Mouse (Mus musculus) adrenal gland, postnatal 4 days (tissue): ENCODE data around the gene Zdhhc4. TPM values are rescaled to one million over a fixed set of nuclear protein-coding genes. Genes with fewer than 3 reads are reported as not detected.
A peak's percentile ranks its signal among the peaks of the same experiment; 100 is the strongest.

Experiments used
- DNase-seq, 2 experiments: peaks; one replicate each; pipeline ENCODE4 v3.0.0; 2021 to 2022; ENCODE audit warnings: low spot score in 2 of 2, mixed read lengths in 2 of 2
- total RNA-seq, 2 experiments: library from RNA; stranded (reverse); gene quantifications; 2 replicates each; pipeline ENCODE4 v1.2.3; 2021

Zdhhc4 gene
- total RNA-seq, 2 experiments from 2014 or later: 64.3 to 72.7 TPM

DNA sequence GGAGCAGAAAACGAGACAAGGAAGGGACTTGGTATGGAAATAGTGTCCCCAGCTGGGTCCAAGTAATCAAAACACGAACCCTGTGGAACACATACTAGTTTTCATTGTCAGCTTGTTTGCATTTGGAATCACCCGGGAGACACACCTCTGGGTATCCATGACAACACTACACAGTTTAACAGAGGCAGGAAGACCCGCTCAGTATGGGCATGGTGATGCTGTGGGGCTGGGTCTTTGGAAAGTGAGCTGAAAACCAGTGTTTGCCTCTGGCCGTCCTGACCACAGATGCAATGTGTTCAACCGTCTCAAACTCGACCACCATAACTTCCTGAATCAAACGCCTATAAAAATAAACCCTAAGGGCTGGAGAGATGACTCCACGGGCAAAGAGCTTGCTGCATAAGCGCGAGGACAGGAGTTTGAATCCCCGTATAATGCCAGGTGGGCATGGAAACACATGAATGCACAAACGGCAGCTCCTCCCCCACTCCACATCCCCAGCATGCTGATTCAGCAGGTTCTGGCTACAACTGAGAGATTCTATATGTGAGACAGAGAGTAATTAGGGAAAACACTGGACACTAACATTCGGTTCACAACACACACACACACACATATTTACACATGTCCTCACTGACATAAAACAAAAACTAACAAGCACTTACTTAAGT, 5.5 kb upstream of the Zdhhc4 start:
- no peak for DNase-seq

- DNase-seq: peak; percentile 22 to 41
Observed at GRCm38 (mm10) chr5:143333872-143334271, 4.8 kb upstream of the Zdhhc4 start.

GRCm38 (mm10) chr5:143317288-143317610, 11.8 kb downstream of the Zdhhc4 start:
- peak in 1 of 2 experiments; percentile 35 for DNase-seq

- no peak for DNase-seq
Observed at GRCm38 (mm10) chr5:143316605-143317287, 12.3 kb downstream of the Zdhhc4 start.

DNA sequence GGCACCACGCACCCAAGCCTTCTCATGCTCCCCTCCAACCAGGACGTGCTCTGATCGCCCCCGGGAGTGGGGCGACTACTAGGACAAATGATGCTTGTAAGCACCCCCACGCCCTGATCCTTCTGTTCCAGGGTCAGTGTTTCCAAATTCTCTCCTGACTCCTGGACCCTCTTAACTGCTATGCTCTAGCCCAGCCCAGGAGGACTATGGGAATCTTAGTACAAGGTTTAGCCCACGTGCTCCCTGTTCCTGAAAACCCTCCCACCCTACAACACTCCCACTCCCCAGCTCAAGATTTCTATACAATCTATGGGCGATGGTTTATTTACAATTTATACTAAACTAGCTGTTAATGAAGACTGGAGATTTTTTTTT, 13.6 kb downstream of the Zdhhc4 start:
- DNase-seq: no peak

DNA sequence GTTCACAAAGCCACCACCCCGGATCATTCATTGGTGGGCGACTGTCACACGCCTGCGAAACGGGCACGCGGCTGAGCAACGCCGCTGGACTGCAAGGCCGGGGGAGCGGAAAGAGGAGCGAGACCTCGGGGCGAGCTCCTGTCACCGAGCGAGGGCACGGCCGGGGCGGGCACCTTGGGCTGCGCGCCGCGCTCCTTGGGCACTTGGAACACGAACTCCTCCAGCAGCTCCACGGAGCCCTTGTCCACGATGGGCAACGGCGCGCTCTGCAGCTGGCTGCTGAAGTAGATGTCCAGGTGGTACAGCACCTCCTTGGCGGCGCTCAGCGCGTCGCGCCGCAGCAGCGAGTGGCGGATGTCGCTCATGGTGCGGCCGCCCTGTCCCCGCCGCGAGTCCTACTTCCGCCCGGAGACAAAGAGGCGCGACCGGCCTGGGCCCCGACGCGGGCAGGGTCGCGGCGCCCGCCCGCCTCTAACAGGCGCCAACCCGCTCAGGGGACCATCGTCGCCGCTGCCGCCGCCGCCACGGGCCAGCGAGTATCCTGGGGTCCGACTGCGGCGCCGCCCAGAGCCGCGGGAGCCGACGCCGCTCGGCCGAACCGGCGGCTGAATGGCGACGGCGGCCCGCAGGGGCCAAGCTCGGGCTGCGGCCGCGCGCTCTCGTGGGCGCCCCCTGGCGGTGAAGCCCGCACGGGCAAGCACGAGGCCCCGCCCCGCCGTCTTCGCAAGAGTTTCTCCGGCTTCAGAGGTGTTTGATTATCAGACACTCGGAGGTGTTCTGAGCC, 14.1 kb downstream of the Zdhhc4 start, which contains the start of gene E130309D02Rik:
Gene E130309D02Rik, minus strand, starts transcription at position 631 of the 784 bp plus-strand sequence.
- DNase-seq: peak; percentile 77 to 93

GRCm38 (mm10) chr5:143314183-143314729, 14.8 kb downstream of the Zdhhc4 start:
- DNase-seq: no peak

- DNase-seq: peak in 1 of 2 experiments; percentile 64
Observed at GRCm38 (mm10) chr5:143311886-143312285, 17.2 kb downstream of the Zdhhc4 start.

DNA sequence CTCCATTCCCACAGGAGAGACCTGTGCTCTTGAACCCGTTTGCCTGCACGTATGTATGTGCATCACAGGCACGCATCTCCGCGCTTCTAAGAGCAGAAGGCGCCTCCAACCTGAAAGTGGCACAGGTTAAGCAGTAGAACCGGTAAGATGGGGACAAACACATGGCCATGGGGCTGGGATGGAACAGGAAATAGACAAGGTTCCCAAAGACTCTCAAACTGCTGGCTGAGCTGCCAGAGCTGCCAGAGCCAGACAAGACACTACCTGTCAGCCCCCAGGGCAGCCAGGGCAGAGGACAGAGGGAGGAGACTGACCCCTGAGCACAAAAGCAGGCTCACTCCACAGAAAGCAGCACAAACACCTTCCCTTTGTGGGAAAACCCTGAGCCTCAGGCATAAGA, 19.1 kb downstream of the Zdhhc4 start:
- DNase-seq: no peak

- DNase-seq: no peak
Observed at GRCm38 (mm10) chr5:143308825-143309224, 20.2 kb downstream of the Zdhhc4 start.

GRCm38 (mm10) chr5:143304251-143304650, 24.8 kb downstream of the Zdhhc4 start:
- no peak for DNase-seq

- DNase-seq: no peak
Observed at GRCm38 (mm10) chr5:143301296-143301695, 27.8 kb downstream of the Zdhhc4 start.

GRCm38 (mm10) chr5:143299686-143300085, 29.4 kb downstream of the Zdhhc4 start:
- peak in 1 of 2 experiments; percentile 32 for DNase-seq

GRCm38 (mm10) chr5:143298391-143298790, 30.7 kb downstream of the Zdhhc4 start:
- no peak for DNase-seq

- no peak for DNase-seq
Observed at GRCm38 (mm10) chr5:143297986-143298385, 31.1 kb downstream of the Zdhhc4 start.

DNA sequence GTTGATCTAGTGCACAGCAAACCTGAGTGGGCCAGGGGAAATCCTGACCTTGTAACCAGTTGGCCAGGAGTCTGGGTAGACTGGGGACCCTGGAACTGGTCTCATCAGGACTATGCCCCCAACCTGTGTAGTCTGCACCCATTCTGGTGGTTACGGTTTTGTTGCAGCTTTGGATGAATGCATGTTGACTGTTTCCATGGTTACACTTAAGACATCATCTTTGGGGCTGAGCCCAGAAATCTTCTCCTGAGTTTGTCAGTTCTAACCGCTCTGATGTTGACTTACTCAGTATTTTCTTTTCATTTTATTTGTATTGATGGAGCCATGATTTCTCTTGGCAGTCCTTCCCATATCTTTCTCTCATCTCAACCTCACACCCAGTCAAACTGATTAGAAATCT, 33.7 kb downstream of the Zdhhc4 start:
- DNase-seq: no peak

- no peak for DNase-seq
Observed at GRCm38 (mm10) chr5:143294862-143295261, 34.2 kb downstream of the Zdhhc4 start.

GRCm38 (mm10) chr5:143293404-143293803, 35.7 kb downstream of the Zdhhc4 start, which contains the start of gene Zfp853:
TSS of gene Zfp853 (minus strand) at chr5:143293623.
- no peak for DNase-seq

- DNase-seq: no peak
Observed at GRCm38 (mm10) chr5:143292879-143293278, 36.2 kb downstream of the Zdhhc4 start.

- DNase-seq: no peak
Observed at GRCm38 (mm10) chr5:143289299-143289698, 39.8 kb downstream of the Zdhhc4 start.

DNA sequence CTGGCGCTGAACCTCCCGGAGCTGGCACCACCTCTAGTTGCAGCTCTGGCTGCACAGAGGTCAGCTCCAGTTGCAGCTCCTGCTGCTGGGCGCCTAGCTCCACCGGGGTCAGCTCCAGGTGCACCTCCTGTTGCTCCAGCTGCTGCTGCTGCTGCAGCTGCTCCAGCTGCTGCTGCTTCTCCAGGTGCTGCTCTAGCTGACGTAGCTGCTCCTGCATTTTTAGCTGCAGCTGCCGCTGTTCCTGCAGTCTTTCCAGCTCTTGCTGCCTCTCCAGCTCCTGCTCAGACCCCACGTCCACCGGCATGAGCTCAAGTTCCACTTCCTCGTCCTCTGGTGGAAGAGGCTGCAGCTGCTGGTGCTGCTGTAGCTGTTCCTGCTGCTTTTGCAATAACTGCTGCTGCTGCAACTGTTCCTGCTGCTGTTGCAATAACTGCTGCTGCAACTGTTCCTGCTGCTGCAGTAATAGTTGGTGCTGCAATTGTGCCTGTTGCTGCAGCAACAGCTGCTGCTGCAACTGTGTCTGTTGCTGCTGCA, 40.6 kb downstream of the Zdhhc4 start:
- DNase-seq: no peak
